ENCODE assay signal across 19 mouse cellular contexts in genomic region chr7:134497870-134498269, GRCm38 (mm10).
DNase-seq lines count a peak whose midpoint lies in the region; ATAC-seq and TF ChIP-seq lines count a peak whose summit lies in the region.
"Had no signal": no experiment of that assay in that cellular context is flagged by ENCODE, and none has a peak within 500 bp of the region (broad histone marks: within the 10 kb centered on the region; RNA-seq: fewer than 3 reads in every experiment).

No protein-coding gene starts in this region.

- H3K4me1 ChIP-seq in lung, embryonic 15.5 days, result peaks cover 19% of the 10 kb centered on the region
- no peaks in the 10 kb centered on the region for H3K4me1 ChIP-seq in midbrain, postnatal 0 days (ENCODE audit: insufficient read depth, low read length)
- H3K4me1 ChIP-seq: megakaryocyte, embryonic 14.5 days had no signal

- H3K9ac ChIP-seq in lung, embryonic 15.5 days, result no peak overlapping the region
- no peak overlapping the region for H3K9ac ChIP-seq in midbrain, postnatal 0 days (replicated peaks; ENCODE audit: low read length, poor library complexity, severe bottlenecking)
- H3K9ac ChIP-seq: embryonic facial prominence, embryonic 13.5 days; midbrain, embryonic 15.5 days had no signal

- no peak for ATAC-seq in lung, embryonic 15.5 days (ENCODE audit: borderline replicate concordance, extremely low read depth, low FRiP score, low TSS enrichment)
- ATAC-seq in cerebellum, adult (ENCODE audit: insufficient number of reproducible peaks, low FRiP score, low TSS enrichment), result no peak
- no peak for ATAC-seq in midbrain, postnatal 0 days (ENCODE audit: low FRiP score)
- ATAC-seq: inflammation-experienced regulatory T-cells, adult 6 months; midbrain, embryonic 15.5 days had no signal

- H3K36me3 ChIP-seq in lung, embryonic 15.5 days, result no peaks in the 10 kb centered on the region
- H3K36me3 ChIP-seq in midbrain, postnatal 0 days (ENCODE audit: insufficient read depth, low read length), result no peaks in the 10 kb centered on the region
- H3K36me3 ChIP-seq: embryonic facial prominence, embryonic 13.5 days; forebrain, embryonic 10.5 days; midbrain, embryonic 15.5 days had no signal

- DNase-seq in left cerebral cortex, adult 2 months (ENCODE audit: extremely low spot score in 1 of 2, low spot score in 2 of 2), result no peak
- DNase-seq in left cerebral cortex, adult 9 months (ENCODE audit: low spot score in 2 of 2), result no peak
- DNase-seq in kidney, adult 9 months, result peak; percentile 41
- DNase-seq in retina, embryonic 14.5 days (ENCODE audit: low spot score), result no peak
- DNase-seq in midbrain, postnatal 0 days (ENCODE audit: low spot score), result no peak
- DNase-seq: adrenal gland, adult 2 months; cerebellum, adult 9-11 months; layer of hippocampus, postnatal 36 days; liver; right cerebral cortex, postnatal 25 days; thymus, postnatal 36 days had no signal

- H3K9me3 ChIP-seq in lung, embryonic 15.5 days, result no peaks in the 10 kb centered on the region
- H3K9me3 ChIP-seq in midbrain, postnatal 0 days (ENCODE audit: low read length), result no peaks in the 10 kb centered on the region
- H3K9me3 ChIP-seq: embryonic facial prominence, embryonic 13.5 days; forebrain, embryonic 10.5 days; megakaryocyte, embryonic 14.5 days; midbrain, embryonic 15.5 days had no signal

- intact Hi-C loops in left cerebral cortex, adult 2 months (cut with DNase I), result no loop called here

- 0 out of 2 replicates have a peak overlapping the region, but pooled peaks have one; percentile 0 for H3K4me3 ChIP-seq in left cerebral cortex, adult 2 months
- no peak overlapping the region for H3K4me3 ChIP-seq in lung, embryonic 15.5 days
- H3K4me3 ChIP-seq in midbrain, postnatal 0 days (ENCODE audit: low read depth, low read length), result no peak overlapping the region
- H3K4me3 ChIP-seq: embryonic facial prominence, embryonic 13.5 days; forebrain, embryonic 10.5 days; megakaryocyte, embryonic 14.5 days; midbrain, embryonic 15.5 days had no signal

- 46% methylated on average over 4 of the region's 4 CpGs for WGBS in lung, embryonic 15.5 days
- WGBS in midbrain, postnatal 0 days, result 74% methylated on average over 4 of the region's 4 CpGs

- H3K27me3 ChIP-seq in lung, embryonic 15.5 days, result no peaks in the 10 kb centered on the region
- no peaks in the 10 kb centered on the region for H3K27me3 ChIP-seq in midbrain, postnatal 0 days (ENCODE audit: insufficient read depth, low read length)
- H3K27me3 ChIP-seq: embryonic facial prominence, embryonic 13.5 days; midbrain, embryonic 15.5 days had no signal

- no peak overlapping the region for H3K4me2 ChIP-seq in lung, embryonic 15.5 days
- no peak overlapping the region for H3K4me2 ChIP-seq in midbrain, postnatal 0 days (ENCODE audit: low read depth, low read length, poor library complexity, severe bottlenecking)
- H3K4me2 ChIP-seq: embryonic facial prominence, embryonic 13.5 days; heart, embryonic 11.5 days; midbrain, embryonic 15.5 days had no signal

- no peak for TF ChIP-seq CTCF in left cerebral cortex, adult 2 months (IDR thresholded peaks at IDR 0.05)
- no peak for TF ChIP-seq CTCF in midbrain, postnatal 0 days (IDR thresholded peaks at IDR 0.05)

- H3K27ac ChIP-seq in left cerebral cortex, adult 2 months, result peak overlapping the region; percentile 53; the same call in 1 of the 2 replicates
- H3K27ac ChIP-seq in lung, embryonic 15.5 days, result 0 out of 2 replicates have a peak overlapping the region, but pooled peaks have one; percentile 36
- H3K27ac ChIP-seq in midbrain, postnatal 0 days (ENCODE audit: low read depth, low read length), result no peak overlapping the region
- H3K27ac ChIP-seq: embryonic facial prominence, embryonic 13.5 days; forebrain, embryonic 10.5 days; midbrain, embryonic 15.5 days had no signal
